Mouse (Mus musculus) cerebellum, adult 18-20 months (tissue): Measurements from ENCODE around the gene Plek2.

Source experiments
- DNase-seq, 2 experiments: peaks; one replicate each; pipeline ENCODE4 v3.0.0; 2021

Gene Plek2

DNA sequence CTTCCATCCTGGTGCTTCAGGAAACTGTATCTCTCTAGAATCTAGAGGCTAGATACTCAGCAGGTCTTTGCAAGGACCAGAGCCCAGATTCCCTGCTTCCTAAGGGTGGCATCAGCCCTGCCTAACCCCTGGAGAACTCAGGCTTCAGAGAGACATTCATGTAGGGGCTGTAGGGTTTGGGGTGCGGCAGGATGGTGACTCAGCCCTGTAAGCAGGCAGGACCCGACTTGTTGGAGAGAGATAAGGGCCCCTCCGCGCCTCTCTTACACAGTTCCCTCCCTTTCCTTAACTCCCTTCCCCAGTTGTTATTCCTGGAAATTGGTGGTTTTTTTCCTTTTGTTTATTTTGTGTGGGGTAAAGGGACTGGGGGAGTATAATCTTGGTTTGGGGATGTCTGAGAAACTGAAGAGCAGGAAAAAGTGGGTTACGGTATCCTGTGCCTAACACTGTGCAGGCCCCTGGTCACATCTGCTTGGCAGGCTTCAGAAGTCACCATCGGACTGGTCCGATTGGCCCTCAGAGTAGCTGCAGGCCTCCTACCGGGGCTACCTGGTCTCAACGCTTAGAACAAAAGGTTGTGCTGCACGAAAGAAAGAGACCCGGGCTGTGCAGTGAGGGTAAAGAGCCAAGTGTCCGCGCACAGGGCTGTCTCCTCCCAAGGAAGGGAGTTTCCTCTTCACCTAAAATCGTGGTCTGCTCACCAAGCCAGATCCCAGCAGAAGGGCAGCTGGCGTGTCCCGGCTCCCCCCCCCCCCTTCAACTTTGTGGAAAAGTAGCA is 4.1 kb upstream of the Plek2 start:
- no peak for DNase-seq

DNA sequence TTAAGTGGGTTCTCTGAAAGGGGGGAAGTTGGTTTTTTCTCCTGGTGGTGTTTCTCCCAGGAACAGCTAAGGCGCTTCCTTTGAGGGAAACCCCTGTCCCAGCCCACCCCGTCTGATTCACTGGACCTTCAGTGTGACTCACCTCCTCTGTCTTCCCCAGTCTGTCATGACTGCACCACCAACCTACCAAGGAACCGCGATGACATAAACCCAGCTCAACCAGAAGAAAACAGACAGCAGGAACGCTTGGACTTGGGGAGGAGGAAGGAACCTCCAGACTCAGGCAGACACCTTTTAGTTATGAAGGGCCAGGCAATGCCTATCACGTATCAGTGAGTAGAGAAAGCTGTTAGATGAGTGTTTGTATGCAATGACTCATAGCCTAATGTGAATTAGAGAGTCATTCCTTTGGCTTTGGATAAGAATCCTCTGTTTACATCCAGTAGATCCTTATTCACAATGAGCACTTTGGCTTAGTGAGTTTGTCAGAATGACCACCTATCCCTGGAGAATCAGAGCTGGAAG is 1.4 kb upstream of the Plek2 start:
- DNase-seq: no peak

DNA sequence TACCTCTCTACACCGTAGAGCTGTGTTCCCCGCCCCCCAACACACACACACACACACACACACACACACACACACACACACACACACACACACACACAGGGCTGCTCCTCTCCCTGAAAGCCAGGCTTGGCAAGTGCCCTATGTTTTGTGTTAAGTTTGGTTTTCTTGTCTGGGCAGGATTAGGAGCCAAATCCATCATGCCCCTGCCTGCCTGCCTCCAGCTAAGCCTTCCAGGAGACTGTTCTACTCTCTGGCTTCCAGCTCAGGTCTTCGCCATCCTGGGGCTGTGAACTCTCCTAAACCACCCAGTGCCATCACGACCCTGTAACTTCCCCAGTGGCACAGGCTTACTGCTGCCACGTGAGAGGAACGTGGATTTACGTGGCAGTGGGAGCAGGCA is 2.3 kb downstream of the Plek2 start:
- no peak for DNase-seq

DNA sequence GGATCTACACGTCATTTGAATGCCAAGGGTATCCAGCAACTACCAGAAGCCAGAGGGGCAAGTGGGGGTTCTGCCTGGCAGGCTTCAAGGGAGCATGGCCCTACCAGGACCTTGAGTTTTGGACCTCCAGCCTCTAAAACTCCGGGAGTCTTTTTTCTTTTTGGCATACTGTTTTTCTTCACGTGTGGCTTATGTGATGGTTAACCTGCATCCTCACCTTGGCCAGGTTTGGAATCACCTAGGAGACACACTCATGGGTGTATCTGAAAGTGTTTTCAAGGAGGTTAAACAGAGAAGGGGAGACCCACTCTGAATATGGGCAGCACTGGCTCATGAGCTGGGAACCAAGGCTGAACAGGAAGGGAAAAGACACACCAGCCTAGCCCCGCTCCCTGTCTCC is 3.5 kb downstream of the Plek2 start:
- no peak for DNase-seq

DNA sequence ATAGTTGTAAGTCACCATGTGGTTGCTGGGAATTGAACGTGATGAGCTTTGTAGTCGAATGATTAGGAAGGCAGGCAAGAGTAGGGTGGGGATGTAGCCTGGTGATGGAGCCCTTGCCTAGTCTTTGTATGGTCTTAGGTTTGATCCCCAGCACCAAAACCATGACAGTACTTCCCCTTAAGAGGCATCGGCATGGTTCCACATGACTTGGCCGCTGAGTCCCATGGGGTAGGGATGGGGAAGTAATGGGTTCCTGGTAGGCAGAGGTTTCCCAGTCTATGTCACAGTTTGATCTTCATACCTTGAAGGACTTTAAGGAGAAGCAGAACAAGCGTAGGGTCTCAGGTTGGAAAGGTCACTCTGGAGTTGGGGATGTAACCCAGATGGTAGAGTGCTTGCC is 5.3 kb downstream of the Plek2 start:
- DNase-seq: no peak

DNA sequence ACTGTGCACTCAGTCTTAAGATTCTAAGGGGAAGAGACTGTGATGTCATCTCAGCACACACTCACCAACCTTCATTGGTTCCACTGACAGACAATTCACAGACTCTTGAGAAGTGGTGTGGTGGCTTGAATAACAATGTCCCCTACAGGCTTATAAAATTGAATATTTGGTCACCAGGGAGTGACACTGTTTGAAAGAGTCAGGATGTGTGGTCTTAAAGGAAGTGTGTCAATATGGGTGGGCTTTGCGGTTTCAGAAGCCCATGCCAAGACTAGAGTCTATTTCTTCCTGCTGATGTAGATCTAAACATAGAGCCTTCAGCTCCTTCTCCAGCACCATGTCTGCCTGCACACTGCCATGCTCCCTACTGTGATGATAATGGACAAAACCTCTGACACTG is 8.9 kb downstream of the Plek2 start:
- DNase-seq: no peak

DNA sequence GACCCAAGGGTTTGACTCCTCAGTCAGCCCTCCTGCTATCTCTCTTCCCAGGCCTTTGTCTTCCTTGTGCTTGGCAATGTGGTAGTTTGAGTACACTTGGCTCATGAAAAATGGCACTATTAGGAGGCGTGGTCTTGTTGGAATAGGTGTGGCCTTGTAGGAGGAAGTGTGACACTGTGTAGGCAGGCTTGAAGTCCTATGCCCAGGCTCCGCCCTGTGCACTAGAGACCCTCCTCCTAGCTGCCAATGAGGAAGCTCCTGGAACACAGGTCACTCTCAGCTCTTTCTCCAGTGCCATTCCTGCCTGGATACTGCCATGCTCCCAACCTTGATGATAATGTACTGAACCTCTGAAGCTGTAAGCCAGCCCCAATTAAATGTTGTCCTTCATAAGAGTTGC is 15.6 kb downstream of the Plek2 start:
- DNase-seq: no peak

DNA sequence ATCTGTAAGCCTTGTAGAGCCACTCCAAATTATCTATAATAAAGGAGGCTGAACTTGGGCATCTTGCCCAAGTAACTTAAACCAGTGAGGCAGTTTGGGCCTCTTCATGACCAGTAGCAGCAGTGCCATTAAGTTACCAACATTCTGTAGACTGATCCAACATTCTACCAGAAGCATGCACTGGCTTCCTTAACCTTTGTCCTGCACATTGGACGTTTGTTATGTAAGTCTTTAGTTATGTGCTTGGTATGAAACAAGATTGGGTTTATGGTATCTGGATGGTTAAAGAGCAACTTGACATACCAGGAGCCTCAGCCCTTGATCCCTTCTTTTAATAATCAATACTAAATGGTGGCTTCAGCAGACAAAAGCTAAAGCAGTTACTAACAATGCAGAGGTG is 16.7 kb downstream of the Plek2 start:
- DNase-seq: no peak

DNA sequence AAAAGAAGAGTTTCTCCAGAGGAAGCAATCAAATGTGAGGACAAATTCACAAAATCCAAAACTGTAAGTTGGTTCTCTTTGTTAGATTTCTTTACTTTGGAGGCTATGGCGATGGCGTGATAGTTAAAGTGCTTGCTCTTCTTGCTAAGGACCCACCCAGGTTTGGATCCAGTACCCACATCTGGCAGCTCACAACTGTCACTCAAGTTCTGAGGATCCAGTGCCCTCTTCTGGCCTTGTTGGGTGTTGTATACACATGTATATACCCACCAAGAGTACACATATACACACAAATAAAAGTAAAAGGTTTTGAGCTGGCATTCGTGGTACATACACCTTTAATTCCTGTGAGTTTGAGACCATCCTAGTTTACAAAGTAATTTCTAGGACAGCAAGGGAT is 32.2 kb downstream of the Plek2 start:
- no peak for DNase-seq

DNA sequence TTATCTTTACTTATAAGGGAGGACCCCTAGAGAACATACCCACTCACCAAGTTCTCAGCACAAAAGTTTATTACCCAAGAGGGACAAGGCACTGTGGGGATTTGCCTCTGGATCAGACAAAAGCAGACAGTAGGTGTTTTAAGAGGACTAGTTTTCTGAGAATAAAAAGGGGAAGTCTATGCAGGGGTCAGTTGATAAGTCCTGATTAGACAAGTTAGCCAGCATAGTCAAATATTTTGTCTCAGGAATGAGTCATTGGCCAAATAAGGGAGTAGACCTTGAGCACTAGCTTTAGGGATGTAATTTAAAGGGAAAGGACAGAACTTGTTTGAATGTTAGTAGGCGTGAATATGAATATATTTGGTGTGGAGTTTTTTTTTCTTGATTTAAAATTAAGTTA is 38.6 kb downstream of the Plek2 start:
- DNase-seq: no peak

DNA sequence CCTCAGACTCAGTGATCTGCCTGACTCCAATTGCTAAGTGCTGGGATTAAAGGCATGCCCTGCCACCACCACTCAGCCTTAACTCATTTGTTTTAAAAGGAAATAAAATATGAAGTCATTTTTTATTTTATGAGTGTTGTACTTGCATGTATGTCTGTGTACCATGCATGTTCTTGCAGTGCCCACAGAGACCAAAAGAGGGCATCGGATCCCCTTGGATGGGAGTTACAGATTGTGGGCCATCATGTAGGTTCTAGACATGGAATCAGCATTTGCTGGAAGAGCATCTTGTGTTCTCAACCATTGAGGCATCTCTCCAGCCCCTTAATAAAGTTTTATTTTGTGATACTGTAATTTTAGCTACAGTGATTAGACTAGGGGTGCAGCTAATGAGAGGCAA is 41.3 kb downstream of the Plek2 start:
- no peak for DNase-seq

DNA sequence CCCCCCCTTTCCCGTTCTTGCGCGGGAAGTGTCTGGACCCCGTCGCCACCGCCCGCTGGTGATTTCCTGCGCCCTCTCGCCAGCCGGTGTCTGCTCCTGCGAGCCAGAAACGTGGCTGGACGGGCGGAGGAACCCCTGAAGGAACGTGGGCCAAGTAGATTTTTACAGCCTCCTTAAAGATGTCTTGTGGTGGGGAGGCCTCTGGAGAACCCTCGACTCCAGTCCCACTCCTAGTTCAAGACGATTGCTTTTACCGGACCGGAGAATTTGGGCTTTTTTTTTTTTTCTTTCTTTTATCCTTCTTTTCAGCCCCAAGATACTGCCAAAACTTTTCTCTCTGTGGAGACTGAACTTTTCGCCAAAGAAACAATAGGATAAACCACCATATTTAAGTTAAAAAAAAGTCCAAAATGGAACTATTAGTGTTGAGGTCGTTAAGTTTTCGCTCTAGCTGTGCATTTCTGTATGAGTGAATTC is 44.5 kb downstream of the Plek2 start:
- DNase-seq: no peak

DNA sequence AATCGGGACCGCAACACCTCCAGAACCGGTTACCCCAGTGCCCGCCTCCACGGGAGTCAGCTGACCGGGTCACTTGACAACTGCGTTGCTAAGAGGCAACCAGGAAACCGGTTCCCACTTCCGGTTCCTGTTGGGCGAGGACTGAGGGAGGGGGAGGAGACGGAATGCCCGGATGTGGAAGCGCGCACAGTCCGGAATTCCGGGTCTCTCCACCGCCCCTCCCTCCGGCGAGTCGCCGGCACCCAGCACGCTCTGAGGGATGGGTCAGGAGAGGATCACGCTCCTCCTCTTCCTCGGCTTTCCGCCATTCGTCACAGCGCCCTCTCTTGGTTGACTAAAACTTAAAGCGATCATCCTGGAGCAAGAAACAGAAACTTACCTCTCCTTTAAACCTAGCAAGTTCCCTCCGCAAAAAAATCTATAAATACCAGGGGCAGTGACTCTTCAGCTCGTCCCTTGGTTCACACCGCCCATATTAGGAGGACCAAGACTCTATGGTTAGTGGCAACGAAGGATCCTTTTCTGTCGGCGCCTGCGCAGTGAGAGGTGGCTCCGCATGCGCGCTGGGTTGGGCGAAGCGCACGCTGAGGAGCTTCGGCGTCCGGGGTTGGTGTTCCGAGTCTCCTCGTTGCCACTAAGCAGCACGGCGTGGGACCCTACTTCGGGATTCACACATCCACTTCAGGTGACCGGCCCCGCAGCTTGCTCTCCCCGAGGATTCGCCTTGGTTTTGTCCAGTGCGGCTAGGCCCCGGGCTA is 45.1 kb downstream of the Plek2 start, which contains the start of the genes Atp6v1d and Eif2s1:
Atp6v1d (minus strand) TSS at position 143 of the 758 bp plus-strand sequence.
Eif2s1 (plus strand) TSS at position 324 of the 758 bp plus-strand sequence.
- peak; percentile 98 to 100 for DNase-seq

DNA sequence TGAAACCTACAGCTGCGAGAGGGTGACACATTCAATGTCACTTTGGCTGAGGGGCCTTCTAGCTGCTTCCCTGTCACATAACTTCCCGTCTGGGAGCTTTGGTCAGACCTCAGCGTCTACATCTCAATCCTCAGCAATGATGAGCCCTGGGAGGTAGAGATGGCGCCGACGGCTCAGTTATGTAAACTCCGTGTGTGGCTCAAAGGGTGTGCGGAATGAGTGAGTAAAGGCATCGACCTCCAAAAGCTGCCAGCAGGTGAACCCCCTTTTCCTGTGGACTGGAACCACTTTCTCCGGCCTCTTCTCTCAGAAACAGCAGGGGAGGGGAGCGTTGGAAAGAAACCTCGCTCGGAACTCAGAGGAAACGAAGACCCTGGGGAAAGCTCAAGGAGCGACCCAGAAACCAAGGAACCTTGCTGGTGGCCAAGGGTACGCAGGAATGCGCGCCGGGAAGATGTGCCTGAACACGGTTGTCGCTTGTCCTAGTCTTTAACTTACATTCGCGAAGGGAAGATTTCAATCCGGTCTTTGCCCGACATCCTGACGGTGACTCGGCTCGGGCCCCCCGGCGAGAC is 45.8 kb downstream of the Plek2 start:
- no peak for DNase-seq

DNA sequence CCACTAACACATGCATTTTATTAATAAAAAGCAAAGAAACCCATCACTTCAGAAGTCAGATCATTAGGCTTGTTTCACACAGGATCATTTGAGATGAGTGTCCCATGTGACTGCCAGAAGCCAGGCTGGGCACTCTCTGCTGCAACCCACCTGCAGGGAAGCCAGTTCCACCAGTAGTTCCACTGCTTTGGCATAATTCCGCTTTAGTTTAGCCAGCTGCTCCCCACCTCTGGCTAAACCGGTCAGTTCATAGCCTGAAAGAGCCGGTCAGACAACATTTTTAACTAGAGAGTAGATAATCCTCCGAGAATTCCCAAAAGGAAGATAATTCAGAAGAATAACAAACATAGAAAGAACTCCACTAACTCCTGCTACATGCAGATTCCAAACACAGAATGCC is 58.5 kb downstream of the Plek2 start:
- DNase-seq: no peak

DNA sequence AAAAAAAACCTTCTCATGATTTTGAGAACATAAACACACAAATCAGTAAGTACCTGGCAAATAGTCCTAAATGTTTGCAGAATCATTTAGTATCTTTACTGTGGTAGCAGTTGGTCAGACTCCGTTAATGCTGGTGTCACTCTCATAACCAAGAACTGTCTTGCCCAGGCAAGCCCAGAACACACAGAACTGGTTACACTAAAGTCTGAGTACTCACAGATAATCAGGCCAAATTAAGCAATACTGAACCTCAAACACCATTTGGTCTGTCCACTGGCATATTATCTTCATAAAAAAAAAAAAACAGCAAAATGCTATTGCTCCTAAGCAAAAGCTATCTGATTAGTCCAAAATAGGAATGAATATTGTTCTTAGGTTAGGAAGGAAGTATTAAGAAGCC is 64.3 kb downstream of the Plek2 start:
- no peak for DNase-seq

DNA sequence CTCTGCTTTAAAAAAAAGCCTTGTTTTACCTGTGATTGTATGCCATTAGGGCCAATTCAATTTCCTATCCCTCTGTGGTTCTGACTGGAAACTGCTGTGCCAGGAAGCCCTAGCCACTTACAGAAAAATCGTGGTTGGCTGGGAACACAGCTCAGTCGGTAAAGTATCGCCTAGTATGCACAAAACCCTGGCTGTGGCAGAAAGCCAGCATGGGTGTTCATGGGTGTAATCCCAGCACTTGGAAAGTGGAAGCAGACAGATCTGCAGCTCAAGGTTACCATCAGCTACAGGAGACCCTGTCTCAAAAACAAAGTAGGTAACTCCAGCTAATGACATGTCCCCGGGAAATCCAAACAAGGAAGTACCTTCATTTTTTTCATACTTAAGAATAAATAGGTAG is 66.9 kb downstream of the Plek2 start:
- DNase-seq: no peak
